Mouse (Mus musculus) CH12F3 (cell line): Measurements from ENCODE around the gene Mon2.
"Not testable (repeated sequence)": the region's sequence is repeated elsewhere in the genome, so short reads cannot be mapped to it uniquely, and the experiment has no call there.

ENCODE experiments used
- in situ Hi-C: fragments of 300-500 bp; cut with MboI; formaldehyde crosslinking; loops from 2 replicates; pipeline ENCODE4 v1.14.3; 2020; ENCODE audit warnings: low sequenced_read_pairs

Gene Mon2

DNA sequence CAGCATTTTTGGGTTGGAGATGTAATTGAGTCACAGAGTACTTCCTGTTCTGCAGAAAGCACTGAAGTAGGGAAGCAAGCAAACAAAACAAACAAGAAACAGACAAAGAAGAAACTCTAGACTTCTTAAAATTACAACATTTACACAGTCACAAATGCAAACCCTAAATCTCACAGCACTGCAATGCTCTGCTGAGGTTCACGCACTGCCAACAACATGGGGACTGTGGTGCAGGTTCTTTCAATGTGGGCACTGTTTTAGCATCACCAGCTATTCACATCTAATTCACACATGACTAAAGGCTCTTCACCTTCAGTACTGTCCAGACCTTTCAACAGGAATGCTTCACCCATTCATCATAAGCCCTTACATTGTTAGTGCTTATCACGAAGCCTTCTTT, 13.3 kb downstream of the Mon2 start:
- in situ Hi-C loops, result no loop called here

DNA sequence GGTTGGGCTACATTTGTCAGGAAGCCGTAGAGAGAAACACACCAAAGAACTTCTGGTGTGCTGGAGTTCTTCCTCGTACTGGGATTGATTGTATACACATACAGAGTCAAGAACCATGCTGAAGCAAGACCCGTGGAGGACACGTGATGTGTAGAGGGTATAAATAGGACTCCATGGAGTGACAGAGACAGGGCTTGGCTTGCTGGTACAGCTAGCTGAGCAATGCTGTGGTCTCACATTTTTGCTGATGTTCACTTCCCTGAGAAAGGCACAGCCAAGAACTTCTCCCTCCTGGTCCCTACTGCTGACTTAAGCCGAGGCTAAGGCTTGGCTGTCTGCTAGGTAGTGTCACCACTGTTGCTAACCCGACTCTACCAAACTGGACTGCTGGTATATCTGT, 15.5 kb downstream of the Mon2 start:
- in situ Hi-C loops, result no loop called here

GRCm38 (mm10) chr10:123057082-123057481, 19.2 kb downstream of the Mon2 start:
- in situ Hi-C loops, result no loop called here

DNA sequence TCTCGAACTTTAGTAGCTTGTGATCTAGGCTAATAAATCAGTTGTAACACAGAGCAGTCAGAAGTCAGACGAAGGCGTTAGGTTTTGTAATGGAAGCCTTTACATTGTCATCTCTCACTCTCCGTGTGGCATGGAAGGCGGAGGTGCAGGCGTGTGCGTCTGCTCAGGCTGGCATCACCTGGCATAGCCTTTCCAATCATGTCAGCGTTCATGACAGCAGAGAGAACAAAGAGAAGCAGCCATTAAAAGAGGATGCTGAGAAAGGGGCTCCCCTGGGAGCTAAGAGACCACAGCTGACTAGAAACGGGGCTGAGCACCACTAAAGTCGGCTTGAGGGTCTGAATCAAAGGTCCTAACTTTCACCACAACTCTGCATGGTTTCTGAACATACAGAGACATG, 19.8 kb downstream of the Mon2 start:
- in situ Hi-C loops, result no loop called here

GRCm38 (mm10) chr10:123055205-123056000, 20.9 kb downstream of the Mon2 start:
- in situ Hi-C loops, result no loop called here

- in situ Hi-C loops, result no loop called here
These were observed 22.7 kb downstream of the Mon2 start for GRCm38 (mm10) chr10:123053557-123053956.

DNA sequence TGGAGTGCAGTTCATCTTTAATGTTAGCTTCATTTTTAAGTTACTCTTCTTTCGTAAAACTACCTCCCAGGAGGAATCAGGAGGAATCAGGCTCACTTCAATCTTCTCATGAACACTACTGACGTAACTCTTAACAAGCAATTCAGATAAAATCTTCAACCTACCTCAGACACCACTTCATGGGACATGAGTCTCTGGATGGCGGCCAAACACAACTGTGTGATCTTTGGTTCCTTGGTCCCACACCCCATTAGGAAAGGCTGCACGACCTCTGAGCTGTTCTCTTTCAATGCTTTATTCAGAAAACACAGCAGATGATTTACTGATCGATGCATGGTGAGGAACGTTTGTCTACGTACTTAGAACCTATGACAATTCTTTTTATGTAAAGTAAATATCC, 24.3 kb downstream of the Mon2 start:
- in situ Hi-C loops, result no loop called here

DNA sequence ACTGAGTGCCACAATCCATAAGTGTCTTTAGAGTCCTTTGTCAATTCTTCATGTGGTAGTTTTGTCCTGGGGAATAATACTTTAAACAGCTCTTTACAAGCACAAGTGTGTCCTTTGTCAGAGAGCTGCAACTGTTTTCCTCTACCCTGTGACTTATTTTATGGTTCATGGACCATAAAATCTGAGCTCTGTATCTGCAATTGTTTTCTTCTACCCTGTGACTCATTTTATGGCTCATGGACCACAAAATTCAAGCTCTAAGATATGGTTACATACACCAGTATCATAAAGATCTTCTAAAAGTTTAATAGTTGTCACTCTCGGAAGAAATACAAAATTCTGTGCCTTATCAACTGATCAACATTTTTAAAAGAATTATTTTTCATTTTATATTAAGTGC, 27.6 kb downstream of the Mon2 start:
- in situ Hi-C loops, result no loop called here

DNA sequence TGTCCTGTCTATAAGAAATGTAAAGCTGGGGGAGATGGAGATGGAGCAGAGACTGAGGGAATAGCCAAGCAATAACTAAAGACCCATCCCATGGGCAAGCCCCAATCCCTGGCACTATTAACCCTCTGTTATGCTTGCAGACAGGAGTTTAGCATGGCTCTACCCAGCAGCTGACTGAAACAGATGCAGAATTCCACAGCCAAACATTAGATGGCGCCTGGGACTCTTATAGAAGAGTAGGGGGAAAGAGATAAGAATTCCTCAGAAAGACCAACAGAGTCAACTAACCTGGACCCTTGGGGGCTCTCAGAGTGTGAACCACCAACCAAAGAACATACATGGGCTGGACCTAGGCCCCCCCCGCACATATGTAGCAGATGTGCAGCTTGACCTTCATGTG, 36.4 kb downstream of the Mon2 start:
- in situ Hi-C loops, result no loop called here

- in situ Hi-C loops, result no loop called here
These were observed 44.1 kb downstream of the Mon2 start for GRCm38 (mm10) chr10:123032078-123032646.

DNA sequence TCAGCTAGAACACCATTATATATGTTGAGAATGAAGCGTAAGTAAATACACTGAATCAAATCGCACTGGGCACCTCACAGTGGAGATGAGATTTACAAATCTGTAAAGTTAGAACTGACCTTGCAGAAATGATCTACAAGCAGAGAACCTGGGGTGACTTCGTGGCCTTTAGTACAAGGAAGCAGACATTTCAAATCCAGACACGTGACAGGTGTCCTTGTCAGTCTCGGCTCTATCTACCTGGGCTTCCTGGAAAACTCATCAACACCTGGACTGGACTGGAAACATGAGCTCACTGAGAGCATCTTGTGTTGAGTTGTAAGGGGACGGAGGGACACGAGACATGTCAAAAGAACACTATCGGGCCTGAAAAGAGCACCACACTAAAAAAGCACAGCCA, 44.9 kb downstream of the Mon2 start:
- in situ Hi-C loops, result no loop called here

DNA sequence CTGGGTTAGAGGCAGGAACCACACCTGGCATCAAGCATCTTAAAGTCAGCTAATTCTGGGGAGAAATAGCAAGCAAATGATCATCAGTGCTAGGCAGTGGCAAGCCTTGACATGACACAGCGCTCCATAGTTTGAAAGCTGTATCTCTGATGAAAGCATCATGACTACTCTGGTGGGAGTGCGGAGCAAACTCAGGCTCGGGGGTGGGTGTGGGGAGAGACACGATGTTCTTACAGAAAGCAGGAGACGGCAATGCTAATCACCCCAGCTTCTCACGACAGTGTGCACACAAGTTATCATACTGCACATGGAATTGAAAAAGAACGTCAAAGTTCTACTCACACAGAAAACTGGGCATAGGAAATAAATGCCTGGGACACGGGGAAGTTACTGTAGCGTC, 45.7 kb downstream of the Mon2 start:
- in situ Hi-C loops, result no loop called here

DNA sequence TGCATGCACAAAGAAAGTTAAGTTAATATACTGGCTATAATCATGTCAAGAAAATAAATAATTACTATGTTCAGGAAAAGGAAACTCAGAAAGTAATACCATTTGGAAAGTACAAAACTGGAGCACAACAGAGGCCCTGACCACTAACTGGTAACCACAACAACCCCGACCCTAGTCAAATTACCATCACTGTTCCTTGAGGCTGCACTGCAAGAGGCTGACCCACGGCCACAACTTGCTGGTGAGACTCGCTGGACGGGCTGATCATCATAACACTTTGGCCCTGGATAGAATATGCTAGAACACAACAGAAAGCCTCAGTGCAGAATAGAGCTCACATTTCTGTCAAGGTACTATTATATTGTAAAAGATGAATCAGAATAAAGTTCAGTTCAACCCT, 47.4 kb downstream of the Mon2 start:
- in situ Hi-C loops, result no loop called here

DNA sequence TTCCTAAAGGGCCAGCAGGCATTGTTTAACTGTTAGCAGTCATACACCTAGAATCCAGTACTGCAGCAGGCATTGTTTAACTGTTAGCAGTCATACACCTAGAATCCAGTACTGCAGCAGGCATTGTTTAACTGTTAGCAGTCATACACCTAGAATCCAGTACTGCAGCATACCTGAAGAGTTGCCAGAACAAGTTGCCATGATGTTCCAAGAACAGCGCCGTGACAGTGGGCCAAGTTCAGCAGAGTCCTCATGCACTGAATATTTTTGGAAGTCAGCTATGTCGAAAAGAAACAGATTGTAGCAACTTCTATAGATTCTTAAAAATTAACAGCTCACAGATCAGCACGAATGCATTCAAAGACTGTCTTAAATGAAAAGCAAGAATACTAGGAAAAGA, 49.6 kb downstream of the Mon2 start:
- in situ Hi-C loops, result not testable (repeated sequence)

GRCm38 (mm10) chr10:123013435-123013834, 62.9 kb downstream of the Mon2 start:
- in situ Hi-C loops, result no loop called here

GRCm38 (mm10) chr10:123011421-123011820, 64.9 kb downstream of the Mon2 start:
- in situ Hi-C loops, result no loop called here

DNA sequence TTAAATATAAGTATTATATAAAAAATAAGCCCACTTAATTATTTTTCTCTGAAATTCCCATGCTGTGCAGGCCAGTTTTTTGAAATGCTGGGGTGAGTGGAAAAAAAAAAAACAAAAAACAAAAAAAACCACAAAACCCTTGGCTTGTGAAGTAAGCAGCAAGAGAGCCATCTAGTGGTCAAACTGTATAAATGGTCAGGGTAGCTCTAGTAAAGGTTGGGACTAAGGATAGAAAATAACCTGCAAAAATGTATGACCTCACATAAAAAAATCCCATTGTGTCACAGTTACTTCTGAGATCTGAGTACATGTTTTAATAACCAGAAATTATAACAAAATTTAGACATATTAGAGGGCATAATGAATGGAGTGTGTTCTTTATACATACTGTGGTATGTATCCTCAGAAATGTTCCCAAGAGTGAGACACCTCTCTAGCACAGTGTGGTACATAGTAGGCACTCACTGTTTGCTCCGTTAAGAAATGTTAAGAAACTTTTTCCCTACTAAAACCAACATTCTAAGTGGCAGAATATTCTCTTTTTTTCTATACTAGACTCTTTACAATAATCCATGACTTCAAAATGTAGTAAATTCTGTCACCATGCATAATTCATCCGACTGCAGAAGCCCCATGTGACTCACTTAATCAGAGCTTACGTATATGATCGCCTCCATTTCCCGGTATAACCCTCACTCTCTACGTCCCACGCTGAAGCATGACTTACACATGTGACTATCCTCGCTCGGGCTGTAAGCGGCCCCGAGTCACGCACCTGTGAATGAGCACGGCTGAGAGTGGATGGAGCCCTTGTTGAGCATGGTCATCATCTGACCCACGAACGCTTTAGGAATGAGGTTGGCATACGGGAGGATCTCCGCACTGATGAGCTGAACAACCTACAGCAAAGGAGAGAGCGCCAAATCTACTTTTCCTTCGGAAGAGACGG, 70.8 kb downstream of the Mon2 start:
- in situ Hi-C loops, result loop anchor here (10.0 kb wide), 1 partner anchor 201 kb away; no protein-coding TSS in a partner anchor

DNA sequence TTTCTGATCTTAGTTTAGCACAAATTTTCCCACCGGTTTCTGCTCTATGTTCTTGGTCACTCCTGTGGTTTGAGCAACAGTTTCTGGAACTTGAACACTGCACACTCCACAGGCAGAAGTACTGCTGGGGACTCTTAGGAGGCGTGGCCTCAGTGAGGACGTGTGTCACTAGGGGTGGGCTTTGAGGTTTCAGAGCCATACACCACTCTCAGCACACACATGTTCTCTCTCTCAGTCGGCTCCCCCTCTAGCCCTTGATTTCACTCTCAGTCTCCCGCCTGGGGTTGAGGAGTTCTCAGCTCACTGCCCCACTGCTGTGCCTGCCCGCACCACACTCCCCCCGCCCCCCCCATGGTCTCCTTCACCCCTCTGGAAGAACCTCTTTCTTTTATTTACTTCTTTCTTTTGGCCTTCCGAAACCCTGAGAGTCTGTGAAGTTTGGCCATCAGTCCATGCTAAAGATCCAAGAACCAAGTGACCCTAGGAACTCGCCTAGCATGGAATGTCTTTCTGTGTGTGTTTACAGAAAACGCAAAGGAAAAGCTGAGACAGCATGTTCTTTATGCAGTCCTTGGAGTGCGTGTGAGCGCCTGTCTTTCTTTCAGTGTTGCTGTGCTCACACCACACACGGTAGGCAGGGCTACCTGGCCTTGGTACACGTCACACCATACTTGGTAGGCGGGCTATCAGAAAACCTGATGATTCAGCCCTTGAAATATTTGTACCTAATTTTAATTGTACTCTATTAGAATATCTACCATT, 71.6 kb downstream of the Mon2 start:
- in situ Hi-C loops, result loop anchor here (10.0 kb wide), 1 partner anchor 200 kb away; no protein-coding TSS in a partner anchor

GRCm38 (mm10) chr10:123001985-123002384, 74.3 kb downstream of the Mon2 start:
- in situ Hi-C loops, result loop anchor here (10.0 kb wide), 1 partner anchor 197 kb away; no protein-coding TSS in a partner anchor

DNA sequence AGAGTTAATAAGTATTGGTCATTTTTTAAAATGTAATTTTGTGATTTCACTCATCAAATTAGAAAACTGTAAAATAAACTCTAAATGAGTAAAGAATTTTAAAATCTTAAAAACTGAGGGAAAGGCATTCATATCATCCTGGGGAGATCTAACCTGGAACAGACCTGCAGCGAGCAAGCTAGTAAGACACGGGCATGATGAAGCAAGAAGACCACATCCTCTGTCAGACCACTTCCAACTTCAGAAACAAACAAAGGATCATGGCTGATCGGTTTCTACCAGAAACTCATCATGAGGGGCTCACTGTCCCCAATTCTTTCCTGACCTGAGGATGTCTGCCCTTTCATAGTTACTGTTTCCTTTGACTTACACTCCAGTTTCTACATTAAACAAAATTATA, 74.9 kb downstream of the Mon2 start:
- in situ Hi-C loops, result loop anchor here (10.0 kb wide), 1 partner anchor 197 kb away; no protein-coding TSS in a partner anchor

- in situ Hi-C loops, result no loop called here
These were observed 76.9 kb downstream of the Mon2 start for GRCm38 (mm10) chr10:122999356-122999755.
